Mouse (Mus musculus) heart, postnatal 25 days (tissue): ENCODE measurements around the gene Rab24. TPM values are rescaled to one million over a fixed set of nuclear protein-coding genes. Genes with fewer than 3 reads are reported as not detected.

Experiments
- total RNA-seq, 2 experiments: library from RNA; stranded (reverse); gene quantifications; 2 replicates each; pipeline ENCODE4 v1.2.3; 2021

The Rab24 gene
- total RNA-seq, 2 experiments from 2014 or later = 36.6 to 37.0 TPM

Other genes with a start within 250 kb of the Rab24 start
- 10 to 100 TPM; 21.7 to 24.5 TPM for gene Uimc1, start 221.6 kb downstream of the Rab24 start, total RNA-seq
- 10 to 100 TPM; 13.9 to 20.6 TPM for gene Zfp346, start 216.6 kb downstream of the Rab24 start, total RNA-seq
- not detected for gene Gm17617, start 188.4 kb downstream of the Rab24 start, total RNA-seq
- under 1 TPM; 0.11 to 0.44 TPM for gene Fgfr4, start 169.3 kb downstream of the Rab24 start, total RNA-seq
- gene Nsd1, start 112.2 kb downstream of the Rab24 start, total RNA-seq = 10 to 100 TPM; 59.1 to 65.4 TPM
- 10 to 100 TPM; 49.8 to 52.9 TPM for gene Prelid1, start 1.4 kb downstream of the Rab24 start, total RNA-seq
- under 1 TPM; 0.36 to 0.65 TPM for gene Mxd3, start 7.9 kb upstream of the Rab24 start, total RNA-seq
- 10 to 100 TPM; 49.1 to 49.8 TPM for gene Lman2, start 40.8 kb upstream of the Rab24 start, total RNA-seq
- gene Rgs14, start 47.8 kb upstream of the Rab24 start, total RNA-seq = under 1 TPM; 0.50 to 0.57 TPM
- not detected for gene Slc34a1, start 76.2 kb upstream of the Rab24 start, total RNA-seq
- gene Pfn3, start 93.3 kb upstream of the Rab24 start, total RNA-seq = not detected
- gene F12, start 104.8 kb upstream of the Rab24 start, total RNA-seq = not detected
- gene Grk6, start 123.1 kb upstream of the Rab24 start, total RNA-seq = 10 to 100 TPM; 17.5 to 18.6 TPM
- gene Prr7, start 142.3 kb upstream of the Rab24 start, total RNA-seq = 1 to 10 TPM in 1 of 2 experiments, under 1 TPM in 1; 0.56 to 1.2 TPM
- 10 to 100 TPM; 10.6 to 10.8 TPM for gene Dbn1, start 166.2 kb upstream of the Rab24 start, total RNA-seq
- 10 to 100 TPM; 65.2 to 67.7 TPM for gene Pdlim7, start 191.7 kb upstream of the Rab24 start, total RNA-seq
- gene Dok3, start 207.3 kb upstream of the Rab24 start, total RNA-seq = 1 to 10 TPM; 2.2 to 2.3 TPM
- gene Ddx41, start 214.7 kb upstream of the Rab24 start, total RNA-seq = 10 to 100 TPM; 13.1 to 13.2 TPM
- gene Fam193b, start 249.2 kb upstream of the Rab24 start, total RNA-seq = 10 to 100 TPM; 18.3 to 19.0 TPM